Mouse (Mus musculus) thymus, postnatal 36 days (tissue): ENCODE measurements around the gene Apoe.

Source experiments
- DNase-seq, 2 experiments: peaks; one replicate each; pipeline ENCODE4 v3.0.0; 2022; ENCODE audit warnings: mixed read lengths in 2 of 2

Apoe gene

GRCm38 (mm10) chr7:19716055-19716682, 17.2 kb upstream of the Apoe start:
- DNase-seq = no peak

- DNase-seq = peak; percentile 98 to 99
Observed at GRCm38 (mm10) chr7:19715239-19716054, 16.5 kb upstream of the Apoe start, which contains the start of gene Tomm40. Gene Tomm40 (minus strand): TSS chr7:19715438.

GRCm38 (mm10) chr7:19714836-19715235, 15.8 kb upstream of the Apoe start:
- no peak for DNase-seq

- DNase-seq = no peak
Observed at GRCm38 (mm10) chr7:19713598-19713997, 14.6 kb upstream of the Apoe start.

- DNase-seq = peak in 1 of 2 experiments; percentile 20
Observed at GRCm38 (mm10) chr7:19713196-19713595, 14.2 kb upstream of the Apoe start.

GRCm38 (mm10) chr7:19712414-19712813, 13.4 kb upstream of the Apoe start:
- no peak for DNase-seq

- DNase-seq = no peak
Observed at GRCm38 (mm10) chr7:19710650-19711049, 11.7 kb upstream of the Apoe start.

GRCm38 (mm10) chr7:19705271-19705670, 6.3 kb upstream of the Apoe start:
- no peak for DNase-seq

- no peak for DNase-seq
Observed at GRCm38 (mm10) chr7:19704475-19704874, 5.5 kb upstream of the Apoe start.

- no peak for DNase-seq
Observed at GRCm38 (mm10) chr7:19702859-19703555, 4.0 kb upstream of the Apoe start.

- DNase-seq = peak; percentile 54 to 58
Observed at GRCm38 (mm10) chr7:19701069-19701761, 2.2 kb upstream of the Apoe start.

- no peak for DNase-seq
Observed at GRCm38 (mm10) chr7:19700299-19701068, 1.5 kb upstream of the Apoe start.

GRCm38 (mm10) chr7:19699827-19700148, 800 bp upstream of the Apoe start:
- DNase-seq = no peak

GRCm38 (mm10) chr7:19697949-19698906, 760 bp downstream of the Apoe start:
- no peak for DNase-seq

GRCm38 (mm10) chr7:19696336-19696873, 2.6 kb downstream of the Apoe start:
- no peak for DNase-seq

GRCm38 (mm10) chr7:19695881-19696280, 3.1 kb downstream of the Apoe start:
- no peak for DNase-seq

GRCm38 (mm10) chr7:19695213-19695594, 3.8 kb downstream of the Apoe start:
- no peak for DNase-seq

GRCm38 (mm10) chr7:19694336-19695212, 4.4 kb downstream of the Apoe start:
- no peak for DNase-seq

GRCm38 (mm10) chr7:19693421-19693820, 5.6 kb downstream of the Apoe start:
- no peak for DNase-seq
